Mouse (Mus musculus) T-helper 1 cell (primary cell): ENCODE data around the gene Dlg3.

ENCODE experiments used
- in situ Hi-C: fragments of 300-600 bp; cut with MboI, MseI; formaldehyde crosslinking; loops from one replicate; pipeline ENCODE4 v1.15.1; 2025; ENCODE audit warnings: high pct_unique_total_duplicates

The Dlg3 gene

DNA sequence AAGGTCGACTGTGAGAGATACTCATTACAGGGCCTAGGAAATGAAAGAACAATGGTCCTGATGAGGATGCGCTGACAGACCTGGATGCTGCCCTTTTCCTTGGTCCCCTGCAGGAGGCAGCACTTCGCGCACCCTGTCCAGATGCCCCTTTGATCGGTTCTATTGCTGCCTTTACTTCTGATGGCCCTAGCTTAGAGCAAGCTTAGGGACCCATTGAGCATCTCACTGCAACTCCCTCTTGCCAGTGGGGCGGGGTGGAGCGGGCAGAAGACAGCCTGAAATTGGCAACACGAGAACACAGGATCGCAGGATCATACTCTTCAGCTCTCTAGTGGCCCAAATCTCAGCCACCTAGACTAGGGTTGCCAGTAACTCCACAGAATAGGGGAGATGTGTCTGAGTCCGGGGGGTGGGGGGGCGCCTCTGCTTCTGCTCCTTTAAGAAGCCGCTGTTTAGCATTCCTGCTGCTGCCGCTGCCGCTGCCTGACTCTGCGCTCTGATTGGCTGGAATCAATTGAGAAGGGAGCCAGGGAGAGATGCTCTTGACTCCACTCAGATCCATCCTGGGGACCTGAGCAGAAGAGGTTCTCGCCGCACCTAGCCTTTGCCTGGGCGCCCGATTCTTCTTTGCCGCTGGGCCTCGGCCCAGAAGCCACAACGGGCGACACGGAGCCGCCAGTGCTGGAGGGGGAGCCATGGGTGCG lies at the start of gene Dlg3:
Gene Dlg3, plus strand, starts transcription at position 542 of the 704 bp plus-strand sequence.
- in situ Hi-C loops = no loop called here

DNA sequence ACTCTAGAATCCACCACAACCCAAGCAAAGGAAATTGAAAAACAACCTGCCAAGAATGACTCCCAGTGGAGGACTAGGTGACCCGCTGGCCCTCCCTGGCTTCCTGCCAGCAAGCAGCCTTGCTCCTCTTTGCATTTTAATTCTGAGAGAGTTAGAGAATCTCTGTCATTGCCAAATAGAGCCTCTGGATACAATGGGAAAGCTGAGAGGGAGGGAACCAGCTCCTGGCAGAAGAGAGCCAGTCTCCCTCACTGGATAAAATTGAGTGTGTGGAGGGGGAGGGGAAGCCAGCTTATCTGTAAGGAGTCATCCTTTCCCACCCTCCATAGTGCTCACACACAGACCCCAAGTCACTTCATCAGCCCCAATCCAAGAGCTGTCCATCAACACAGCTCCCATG lies 38.6 kb upstream of the Dlg3 start:
- in situ Hi-C loops = no loop called here

DNA sequence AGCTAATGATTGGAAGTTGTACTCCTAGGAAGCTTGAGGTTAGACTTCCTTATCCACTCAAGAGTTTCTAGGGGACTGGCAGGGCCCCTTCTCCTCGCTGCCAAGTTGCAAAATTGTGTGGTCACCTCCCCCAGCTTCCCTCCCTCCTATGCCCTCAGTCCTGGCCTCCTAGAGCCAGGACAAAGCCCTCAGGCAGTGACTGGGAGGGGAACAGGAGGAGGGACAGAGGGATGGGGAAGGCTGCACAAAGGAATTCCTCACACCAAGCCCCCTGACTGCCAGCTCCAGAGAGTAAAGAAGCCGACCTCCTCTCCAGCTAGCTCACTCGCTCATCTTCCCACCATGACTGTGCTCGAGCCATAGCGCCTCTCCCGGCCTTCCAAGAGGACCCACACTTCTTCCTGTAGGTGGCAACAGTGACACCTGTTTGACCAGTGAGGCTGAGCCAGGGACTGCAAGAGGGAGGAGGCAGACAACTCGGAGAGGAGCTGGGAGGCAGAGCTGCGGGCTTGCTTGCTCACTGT lies 37.8 kb upstream of the Dlg3 start, which contains the start of gene Gdpd2:
Gene Gdpd2, plus strand, starts transcription at position 209 of the 524 bp plus-strand sequence.
- in situ Hi-C loops = no loop called here

DNA sequence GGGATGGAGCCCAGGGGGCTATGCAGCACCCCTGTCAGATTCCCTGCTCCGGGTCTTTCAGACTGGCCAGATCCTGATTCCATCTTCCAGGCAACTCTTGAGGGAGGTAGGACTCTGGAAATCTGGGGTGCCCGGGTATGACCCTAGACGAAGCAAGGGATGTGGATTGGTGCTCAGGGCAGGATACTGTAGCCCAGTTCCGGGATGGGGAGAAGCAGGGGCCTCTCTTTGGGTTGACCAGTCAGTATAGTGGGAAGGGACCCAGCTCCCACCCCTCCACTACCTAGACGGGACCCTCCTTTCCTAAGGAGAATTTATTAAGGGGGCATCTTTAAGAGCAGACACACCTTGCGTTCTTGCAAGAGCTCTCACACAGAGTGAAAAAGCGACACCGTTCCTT lies 37.3 kb upstream of the Dlg3 start:
- in situ Hi-C loops = no loop called here

DNA sequence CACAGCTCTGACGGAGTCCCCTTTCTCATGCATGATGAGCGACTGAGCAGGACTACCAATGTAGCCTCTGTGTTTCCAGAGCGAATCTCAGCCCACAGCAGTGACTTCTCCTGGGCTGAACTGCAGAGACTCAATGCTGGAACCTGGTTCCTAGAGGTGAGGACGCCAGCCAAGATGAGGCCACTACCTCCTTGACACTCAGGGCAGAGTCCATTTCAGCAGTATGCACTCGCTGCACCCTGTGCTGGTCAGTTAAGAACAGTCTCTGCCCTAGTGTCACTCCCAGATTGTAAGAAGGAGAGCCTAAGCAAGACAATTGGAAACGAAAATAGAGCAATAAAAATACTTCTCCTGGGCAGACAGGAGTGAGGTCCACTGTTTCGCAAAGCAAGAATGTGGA lies 33.2 kb upstream of the Dlg3 start:
- in situ Hi-C loops = no loop called here

DNA sequence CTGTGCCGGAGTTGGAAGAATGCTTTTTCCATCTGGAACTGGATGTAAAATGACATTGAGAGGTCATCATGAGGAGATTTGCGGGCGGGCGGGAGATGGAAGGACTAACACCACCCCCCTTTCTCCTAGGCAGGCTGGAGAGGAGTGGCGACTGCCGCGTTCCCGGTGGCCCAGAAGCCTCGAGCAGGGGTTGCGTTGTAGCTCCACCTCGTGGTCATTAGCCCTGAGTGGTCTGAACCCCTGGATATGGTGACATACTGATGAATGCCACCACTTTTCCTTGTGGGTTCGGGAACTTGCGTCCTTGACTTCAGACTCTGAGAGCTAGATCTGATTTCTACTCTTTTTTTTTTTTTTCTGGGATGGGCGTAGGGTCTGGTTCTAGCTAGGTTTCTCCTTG lies 28.6 kb upstream of the Dlg3 start:
- in situ Hi-C loops = loop anchor here (5.0 kb wide), 1 partner anchor 33 kb away; no protein-coding TSS in a partner anchor

DNA sequence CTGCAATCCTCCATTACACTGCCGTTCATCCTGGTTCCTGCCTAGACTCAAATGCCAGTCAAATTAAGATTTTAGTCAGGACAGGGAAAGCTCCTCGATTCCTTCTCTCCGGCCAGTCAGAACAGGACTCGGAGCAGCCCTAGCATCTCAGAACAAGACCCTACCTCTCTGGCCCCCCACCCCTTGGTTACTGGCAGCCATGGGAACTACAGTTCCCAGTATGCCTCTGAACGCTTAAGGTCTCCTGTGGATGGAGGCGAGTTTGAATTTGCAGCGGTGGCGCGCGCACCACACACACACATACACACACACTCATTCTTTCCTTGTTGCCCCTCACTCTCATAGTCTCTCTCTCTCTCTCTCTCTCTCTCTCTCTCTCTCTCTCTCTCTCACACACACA lies 28.1 kb upstream of the Dlg3 start:
- in situ Hi-C loops = loop anchor here (5.0 kb wide), 1 partner anchor 33 kb away; no protein-coding TSS in a partner anchor

DNA sequence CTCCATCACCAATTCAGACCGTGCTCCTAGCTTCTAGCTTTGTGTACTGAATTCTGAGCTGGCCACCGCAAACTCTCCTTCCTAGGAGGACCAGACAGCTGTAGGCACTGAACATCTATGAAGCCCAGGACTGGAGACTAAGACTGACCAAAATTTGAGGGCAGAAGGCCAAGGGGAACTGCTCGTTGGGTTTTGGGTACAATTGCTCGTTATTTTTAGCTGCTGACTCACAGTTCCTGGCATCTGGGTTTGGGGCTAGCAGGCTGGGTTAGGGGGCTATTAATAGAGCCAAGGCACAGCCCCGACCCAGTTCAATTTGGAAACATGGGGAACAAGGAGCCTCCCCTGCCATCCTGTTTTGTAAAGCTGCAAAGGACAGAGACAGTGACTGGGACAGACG lies 26.7 kb upstream of the Dlg3 start:
- in situ Hi-C loops = no loop called here

DNA sequence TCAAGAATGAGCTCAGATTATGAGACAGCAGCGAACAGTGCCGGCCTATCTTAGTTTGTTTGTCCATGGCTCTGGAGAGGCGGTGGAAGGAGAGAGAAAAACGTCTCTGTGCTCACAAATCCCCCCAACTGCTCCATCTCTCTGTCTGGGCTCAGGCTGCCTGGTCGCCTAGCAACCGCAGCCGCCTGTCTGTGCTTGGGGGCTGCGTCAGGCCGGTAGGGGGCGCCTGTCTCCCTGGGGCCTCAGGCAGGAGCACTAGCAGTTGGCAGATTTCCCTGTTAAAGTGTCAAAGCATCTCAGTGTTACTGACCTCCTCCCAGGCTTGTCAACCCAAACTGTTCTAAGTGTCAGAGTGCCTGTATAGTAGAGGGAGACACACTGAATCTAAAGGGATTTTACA lies 25.6 kb upstream of the Dlg3 start:
- in situ Hi-C loops = no loop called here

DNA sequence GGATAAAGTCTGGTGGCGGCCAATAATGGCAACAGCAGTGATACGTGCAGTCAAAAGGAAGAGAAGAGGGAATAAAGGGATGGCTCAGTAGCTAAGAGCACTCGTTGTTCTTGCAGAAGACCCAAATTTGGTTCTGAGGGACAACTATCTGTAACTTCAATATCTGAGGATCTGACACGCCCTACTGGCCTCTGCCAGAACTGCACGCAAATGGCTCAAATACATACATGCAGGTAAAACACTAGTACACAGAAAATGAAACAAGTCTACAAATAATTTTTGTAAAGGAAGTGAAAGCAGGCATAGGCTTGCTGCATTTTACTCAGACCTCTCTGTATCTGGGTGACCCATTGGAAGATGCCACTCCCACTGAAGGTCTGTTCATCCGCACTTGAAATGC lies 1.7 kb upstream of the Dlg3 start:
- in situ Hi-C loops = no loop called here

DNA sequence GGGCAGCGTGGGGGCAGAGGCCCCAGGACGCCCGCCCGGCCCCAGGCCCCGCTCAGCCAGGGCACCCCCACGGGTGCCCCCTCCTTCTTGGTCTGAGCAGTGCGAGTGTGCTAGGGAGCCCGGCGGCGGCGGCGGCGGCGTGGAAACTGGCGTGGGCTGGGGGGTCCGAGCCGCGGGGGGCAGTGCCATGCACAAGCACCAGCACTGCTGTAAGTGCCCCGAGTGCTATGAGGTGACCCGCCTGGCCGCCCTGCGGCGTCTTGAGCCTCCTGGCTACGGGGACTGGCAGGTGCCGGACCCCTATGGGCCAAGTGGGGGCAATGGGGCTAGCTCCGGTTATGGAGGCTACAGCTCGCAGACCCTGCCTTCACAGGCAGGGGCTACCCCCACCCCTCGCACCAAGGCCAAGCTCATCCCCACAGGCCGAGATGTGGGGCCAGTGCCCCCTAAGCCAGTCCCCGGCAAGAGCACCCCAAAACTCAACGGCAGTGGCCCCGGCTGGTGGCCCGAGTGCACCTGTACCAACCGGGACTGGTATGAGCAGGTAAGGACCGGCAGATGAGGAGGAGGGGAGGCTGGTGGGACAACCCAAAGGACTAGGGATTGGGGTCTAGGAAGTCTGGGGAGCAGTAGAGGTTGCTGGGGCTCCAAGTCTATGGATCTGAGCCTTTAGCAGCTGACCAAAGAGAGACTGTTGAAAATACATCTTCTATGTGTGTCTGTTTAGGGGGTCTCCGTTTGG lies 534 bp downstream of the Dlg3 start:
- in situ Hi-C loops = no loop called here

DNA sequence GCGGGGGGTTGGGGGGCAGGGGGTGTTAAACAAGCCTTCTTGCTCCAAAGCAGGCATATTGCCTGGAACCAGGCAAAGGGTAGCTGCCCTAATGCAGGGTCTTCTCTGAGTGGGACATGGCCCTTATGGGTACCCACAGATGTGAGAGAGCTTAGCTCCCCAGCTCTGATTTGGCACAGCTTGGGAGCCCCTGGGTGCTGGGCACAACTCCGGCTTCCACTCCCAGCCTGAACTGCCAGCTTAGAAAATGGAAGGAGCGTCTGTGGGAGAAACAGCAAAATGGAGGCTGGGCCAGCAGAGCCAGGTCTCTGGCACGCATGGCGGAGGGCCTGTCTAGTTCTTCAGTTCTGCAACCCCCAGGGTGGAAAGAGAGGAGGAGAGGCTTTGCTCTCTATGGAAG lies 1.8 kb downstream of the Dlg3 start:
- in situ Hi-C loops = no loop called here

DNA sequence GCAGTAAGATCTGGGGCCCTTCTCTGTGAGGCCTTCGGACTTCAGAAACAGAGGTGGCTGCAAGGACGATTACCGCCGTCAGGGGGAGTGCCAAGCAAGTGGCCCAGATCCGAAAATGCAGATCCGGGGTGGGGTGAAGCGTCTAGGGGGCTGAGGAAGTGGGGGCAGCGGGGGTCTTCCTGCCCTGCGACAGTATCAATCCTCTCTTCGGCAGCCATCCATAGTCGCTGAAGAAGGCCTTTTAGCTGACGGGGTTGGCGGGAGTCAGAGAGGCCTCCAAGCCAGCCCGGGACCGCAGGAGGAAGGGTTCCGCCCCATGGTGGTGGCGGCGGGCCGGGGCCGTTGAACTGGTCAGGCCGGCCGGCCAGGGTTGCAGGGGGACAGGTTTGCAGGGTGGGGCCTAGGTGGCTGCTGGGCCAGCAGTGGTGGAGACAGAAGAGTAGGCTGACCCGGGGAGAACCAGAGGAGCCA lies 6.9 kb downstream of the Dlg3 start:
- in situ Hi-C loops = loop anchor here (5.0 kb wide), 1 partner anchor 37 kb away; no protein-coding TSS in a partner anchor

DNA sequence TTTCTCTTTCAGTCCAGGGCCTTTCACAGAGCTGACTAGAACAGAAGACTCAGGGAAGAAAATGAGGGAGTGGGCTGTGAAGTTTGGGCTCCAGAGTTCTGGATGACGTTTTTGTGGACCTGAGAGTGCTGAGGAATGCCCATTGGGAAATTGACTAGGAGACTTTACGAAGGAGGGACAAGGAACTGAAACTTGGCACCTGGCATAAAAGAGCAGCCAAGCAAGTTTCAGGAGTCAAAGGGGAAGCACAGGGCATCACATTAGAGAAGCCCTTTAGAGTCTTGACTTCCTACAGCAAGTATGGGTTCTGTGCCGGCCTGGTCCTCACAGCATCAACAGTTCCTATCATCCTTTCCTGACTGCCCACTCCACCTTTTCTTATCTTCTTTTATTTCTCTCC lies 7.9 kb downstream of the Dlg3 start:
- in situ Hi-C loops = no loop called here

DNA sequence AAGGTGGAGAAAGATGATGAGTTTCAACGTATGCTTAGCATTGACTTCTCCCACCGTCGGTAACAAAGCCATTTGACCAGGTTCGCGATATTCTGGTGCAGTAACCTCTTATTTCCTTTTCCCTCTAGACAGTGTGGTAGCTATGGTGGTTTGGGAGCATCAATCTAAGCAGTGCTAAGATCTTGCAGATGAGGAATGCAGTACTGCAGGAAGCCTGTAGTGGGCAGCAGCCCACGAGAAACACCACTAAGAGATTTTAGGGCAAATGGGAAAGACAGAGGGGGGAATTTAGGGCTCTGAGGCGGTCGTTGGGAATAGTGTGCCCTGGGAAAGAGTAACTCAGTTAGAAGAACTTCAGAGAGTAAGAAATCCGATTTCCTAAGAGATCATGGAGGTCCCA lies 9.0 kb downstream of the Dlg3 start:
- in situ Hi-C loops = no loop called here

DNA sequence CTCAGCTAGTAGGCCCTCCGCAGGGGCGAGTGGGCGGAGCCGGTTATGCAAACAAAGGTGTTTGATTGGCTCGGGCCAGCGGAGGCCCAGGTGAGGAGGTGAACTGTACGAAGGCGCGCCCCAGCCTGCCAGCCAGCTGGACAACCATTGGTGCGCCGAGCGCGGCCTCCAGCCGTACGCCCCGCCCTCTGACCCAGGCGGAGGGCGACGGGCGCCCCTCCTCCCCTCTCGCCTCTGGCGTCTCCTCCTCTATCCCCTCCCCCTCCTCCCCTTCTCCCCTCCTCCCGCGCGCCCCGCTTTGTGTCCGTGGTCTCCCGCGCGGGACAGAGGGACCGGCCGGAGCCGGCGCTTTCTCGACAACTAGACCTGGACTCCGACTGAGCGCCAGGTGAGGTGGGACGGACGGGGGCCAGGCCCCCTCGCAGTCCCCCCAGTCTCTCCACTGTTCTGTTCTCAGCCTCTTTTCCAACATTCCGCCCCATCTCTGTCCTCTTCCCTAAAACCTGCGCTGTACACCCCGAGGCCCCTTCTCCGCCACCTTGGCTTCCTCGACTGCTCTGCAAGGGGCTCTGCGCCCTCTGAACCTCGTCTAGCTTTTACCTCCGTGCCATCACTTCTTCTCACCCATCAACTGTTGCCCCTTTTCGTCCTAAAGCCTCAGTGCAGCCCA lies 9.6 kb downstream of the Dlg3 start:
- in situ Hi-C loops = no loop called here

DNA sequence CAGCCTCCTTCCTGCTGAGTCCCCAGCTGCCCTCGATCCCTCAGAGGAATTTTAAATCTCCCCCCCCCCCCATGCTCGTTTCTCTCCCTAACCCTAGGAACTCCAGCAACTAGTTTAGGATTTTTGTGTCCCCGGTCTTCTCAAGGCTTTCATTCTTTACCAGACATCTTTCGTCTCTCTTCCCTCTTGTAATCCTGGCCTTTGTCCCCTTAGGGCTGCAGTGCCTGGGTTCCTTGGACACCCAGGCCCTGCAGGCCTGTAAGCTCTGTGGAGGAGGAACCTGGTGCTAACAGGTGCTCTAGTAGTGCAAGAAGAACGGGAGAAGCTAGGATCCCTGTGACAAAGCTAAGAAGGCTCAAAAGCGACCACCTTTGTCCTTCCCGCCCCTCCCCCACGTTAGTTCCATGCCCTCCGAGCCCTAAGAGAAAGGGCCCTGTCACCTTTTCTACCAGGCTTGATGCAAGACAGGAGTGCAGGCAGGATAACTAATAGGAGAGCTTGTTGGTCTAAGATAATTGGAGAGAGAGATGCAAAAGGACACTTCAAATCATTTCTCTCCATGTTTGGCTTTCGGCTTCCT lies 10.2 kb downstream of the Dlg3 start:
- in situ Hi-C loops = no loop called here

DNA sequence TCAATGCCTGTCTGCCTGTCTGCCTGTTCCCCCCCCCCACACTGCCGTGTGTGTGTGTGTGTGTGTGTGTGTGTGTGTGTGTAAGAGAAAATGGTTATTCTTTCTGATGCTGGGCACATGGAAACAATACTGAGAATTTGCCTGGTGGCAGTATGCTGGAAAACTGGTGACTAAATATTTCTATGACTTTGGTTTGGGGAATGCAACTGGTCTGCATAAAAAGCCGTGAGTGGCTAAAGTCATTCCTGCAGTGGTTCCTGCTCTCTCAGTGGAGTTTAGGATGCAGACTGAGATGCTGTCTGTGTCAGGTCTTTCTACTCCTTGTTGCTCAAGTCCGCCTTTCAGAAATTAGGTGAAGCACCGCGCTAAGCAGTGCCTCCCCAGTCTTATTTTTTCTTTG lies 10.9 kb downstream of the Dlg3 start:
- in situ Hi-C loops = no loop called here

DNA sequence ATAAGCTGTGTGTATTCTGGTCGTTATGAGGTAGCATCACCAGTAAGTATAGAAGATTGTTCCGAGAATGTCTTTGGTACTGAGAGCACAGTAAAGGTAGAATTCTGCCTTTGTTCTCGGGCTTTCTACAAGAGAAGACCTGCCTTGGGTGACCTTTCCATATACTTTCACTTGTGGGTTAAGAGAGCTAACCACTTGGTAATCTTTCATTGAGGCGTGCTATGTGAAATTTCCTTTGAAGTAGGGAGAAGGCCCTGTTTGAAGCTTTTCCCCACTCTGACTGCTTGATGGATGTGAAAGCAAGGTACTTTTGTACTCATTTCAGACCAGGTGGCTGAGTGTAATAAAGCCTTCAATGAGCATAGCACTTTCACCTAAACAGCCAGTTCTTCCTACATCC lies 21.8 kb downstream of the Dlg3 start:
- in situ Hi-C loops = no loop called here

DNA sequence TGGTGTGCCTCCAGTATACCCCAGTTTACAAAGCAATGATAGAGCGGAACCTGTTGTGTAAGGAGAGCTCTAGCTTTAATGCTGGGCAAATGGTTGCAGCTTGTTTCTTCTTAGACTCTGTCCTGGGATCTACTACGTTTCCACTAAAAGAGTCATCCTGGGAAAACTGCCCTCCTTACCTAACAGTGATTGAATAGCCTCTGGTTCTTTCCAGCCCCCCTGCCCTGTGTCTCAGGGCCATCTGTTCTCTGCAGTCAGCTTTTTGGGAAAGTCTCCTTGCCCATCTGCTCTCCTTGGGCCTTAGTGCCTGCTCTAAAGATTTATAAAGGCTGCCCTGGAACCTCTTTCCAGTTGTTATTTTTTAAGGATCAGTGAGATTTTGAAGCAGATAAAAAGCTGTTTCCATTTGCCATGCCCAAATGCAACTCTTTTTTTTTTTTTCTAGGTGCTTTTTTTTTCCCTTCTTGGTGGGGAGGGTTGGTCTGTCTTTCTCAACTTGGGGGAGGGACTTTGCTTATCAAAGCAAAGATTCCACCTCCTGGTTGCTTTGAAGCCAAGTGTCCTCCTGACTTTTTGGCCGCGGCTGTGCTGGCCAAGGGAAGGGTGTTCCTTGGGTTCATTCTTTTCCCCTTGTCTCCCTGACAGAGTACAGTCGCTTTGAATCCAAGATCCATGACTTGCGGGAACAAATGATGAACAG lies 28.7 kb downstream of the Dlg3 start:
- in situ Hi-C loops = no loop called here

DNA sequence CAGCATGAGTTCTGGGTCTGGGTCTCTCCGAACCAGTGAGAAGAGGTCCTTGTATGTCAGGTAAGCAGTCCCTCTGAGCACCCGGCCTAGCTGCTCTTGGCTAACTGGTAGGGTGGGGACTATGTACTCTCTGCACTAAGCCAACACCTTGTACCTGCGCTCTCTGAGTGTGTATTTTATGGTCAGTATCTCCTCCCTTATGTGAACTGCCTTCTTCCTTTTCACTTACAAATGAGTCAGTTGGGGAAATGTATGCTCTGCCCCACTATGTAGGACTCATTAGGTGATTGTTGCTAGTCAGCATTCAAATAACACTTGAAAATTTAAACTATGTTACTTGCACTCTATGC lies 29.2 kb downstream of the Dlg3 start:
- in situ Hi-C loops = no loop called here
